Mouse (Mus musculus) neural tube, embryonic 14.5 days (tissue): ENCODE measurements around the gene Matn3. TPM values are rescaled to one million over a fixed set of nuclear protein-coding genes. Genes with fewer than 3 reads are reported as not detected.

Experiments
- ATAC-seq: fragments of 200-750 bp; cut with Nextera tagmentation; 2 replicates; pipeline ENCODE4 v1.8.0; 2017; ENCODE audit warnings: low read depth, mild to moderate bottlenecking, moderate TSS enrichment, moderate library complexity
- H3K27ac ChIP-seq: fragments of 300-500 bp; sonication (generic); 2 replicates; pipeline ENCODE4 v1.5.1; 2014; ENCODE audit warnings: low read depth, mild to moderate bottlenecking, control low read depth, low read length, moderate library complexity, mixed read lengths
- H3K27me3 ChIP-seq: fragments of 300-500 bp; sonication (generic); 2 replicates; pipeline ENCODE4 v1.6.1; 2014; ENCODE audit warnings: low read length; ENCODE audit not compliant: control insufficient read depth, insufficient read depth
- H3K36me3 ChIP-seq: fragments of 300-500 bp; sonication (generic); 2 replicates; pipeline ENCODE4 v1.6.1; 2014; ENCODE audit warnings: low read length, mixed read lengths; ENCODE audit not compliant: control insufficient read depth, insufficient read depth
- H3K4me1 ChIP-seq: fragments of 300-500 bp; sonication (generic); 2 replicates; pipeline ENCODE4 v1.6.1; 2014; ENCODE audit warnings: low read length; ENCODE audit not compliant: control insufficient read depth, insufficient read depth
- H3K4me2 ChIP-seq: fragments of 300-500 bp; sonication (generic); 2 replicates; pipeline ENCODE4 v1.6.1; 2014; ENCODE audit warnings: mild to moderate bottlenecking, low read depth, low read length, control low read depth
- H3K4me3 ChIP-seq: fragments of 300-500 bp; sonication (generic); 2 replicates; pipeline ENCODE4 v1.5.1; 2014; ENCODE audit warnings: low read depth, low read length, control low read depth, mixed read lengths
- H3K9ac ChIP-seq: fragments of 300-500 bp; sonication (generic); replicated peaks from 2 replicates; pipeline ENCODE4 v1.6.1; 2014; ENCODE audit warnings: low read depth, mild to moderate bottlenecking, control low read depth, low read length, mixed read lengths
- H3K9me3 ChIP-seq: fragments of 300-500 bp; sonication (generic); 2 replicates; pipeline ENCODE4 v1.6.1; 2016; ENCODE audit warnings: low read length; ENCODE audit not compliant: control insufficient read depth
- WGBS: fragments of 180-500 bp; shearing (Covaris S2); extraction: QIAGEN DNeasy Blood & Tissue Kit; methylation state at CpG from one replicate; pipeline ENCODE4 v1.1.7; 2014; 5-methylcytosine and 5-hydroxymethylcytosine counted together
- polyA plus RNA-seq: library from polyadenylated mRNA; unstranded; fragments of >200 nt; fragmentation: Nextera tagmentation; extraction: Ambion mirVana; gene quantifications from 2 replicates; pipeline ENCODE4 v1.2.1, GENCODE M21; 2014

Matn3 gene
- polyA plus RNA-seq, 1 experiment from 2014 or later: 0.07 TPM

GRCm38 (mm10) chr12:8947163-8947562 lies 566 bp upstream of the Matn3 start:
- Histone ChIP-seq H3K9me3 (no peaks in the 10 kb centered on the region), H3K4me2 (peak overlapping the region; percentile 98; the same call in 1 of the 2 replicates), H3K27ac (no peak overlapping the region), H3K9ac (no peak overlapping the region), H3K4me1 (peaks cover 2% of the 10 kb centered on the region; the same call in 1 of the 2 replicates), H3K4me3 (peak overlapping the region; percentile 40; the same call in 1 of the 2 replicates), H3K27me3 (no peaks in the 10 kb centered on the region), H3K36me3 (no peaks in the 10 kb centered on the region)
- ATAC-seq: no peak
- whole genome bisulfite sequencing: 53% methylated on average over 9 of the region's 9 CpGs

DNA sequence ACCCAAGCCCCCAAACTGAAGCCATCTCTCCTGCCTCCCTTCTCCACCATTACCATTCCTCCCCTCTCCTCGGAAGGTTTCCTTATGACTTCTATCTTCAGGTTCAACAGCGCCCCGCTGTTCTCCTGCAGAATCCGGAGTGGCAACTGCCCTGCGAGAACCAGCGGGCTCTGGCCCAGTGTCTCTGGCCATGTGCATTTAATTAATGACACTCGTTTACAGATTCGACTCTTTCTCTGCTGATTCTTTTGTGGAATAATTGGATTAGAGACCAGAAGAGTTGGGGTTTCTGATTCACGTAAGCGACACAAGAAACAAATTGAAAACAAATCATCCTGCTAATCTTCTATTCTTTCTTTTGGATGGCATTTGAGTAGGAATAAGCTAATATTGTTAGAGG lies 5.4 kb downstream of the Matn3 start:
- Histone ChIP-seq H3K4me3 (no peak overlapping the region), H3K4me1 (no peaks in the 10 kb centered on the region; the same call in 1 of the 2 replicates), H3K4me2 (no peak overlapping the region), H3K9me3 (no peaks in the 10 kb centered on the region), H3K9ac (no peak overlapping the region), H3K27me3 (no peaks in the 10 kb centered on the region), H3K27ac (no peak overlapping the region), H3K36me3 (no peaks in the 10 kb centered on the region)
- WGBS: 81% methylated on average over 10 of the region's 10 CpGs
- ATAC-seq: no peak

DNA sequence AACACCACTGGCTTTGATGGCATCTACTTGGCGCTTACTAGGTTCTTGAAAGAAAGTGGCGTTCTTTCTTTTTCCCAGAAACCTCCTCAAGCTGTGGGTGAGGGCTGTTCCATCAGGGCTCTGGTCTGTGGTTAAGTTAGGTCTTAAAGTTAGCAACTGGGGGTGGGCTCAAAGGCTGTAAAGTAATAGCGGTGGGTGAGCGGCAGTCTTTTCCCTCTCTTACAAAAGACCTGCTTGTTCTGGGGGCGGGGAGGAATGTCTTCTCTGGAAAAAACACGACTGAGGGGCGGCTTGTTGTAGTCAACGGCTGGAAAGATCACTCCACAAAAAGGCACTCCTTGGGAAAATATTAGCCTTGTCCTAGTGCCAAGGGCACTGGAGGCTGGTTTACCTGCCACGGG lies 6.4 kb downstream of the Matn3 start:
- H3K27ac ChIP-seq: no peak overlapping the region
- H3K36me3 ChIP-seq: no peaks in the 10 kb centered on the region
- 19% methylated on average over 9 of the region's 9 CpGs for WGBS
- H3K4me3 ChIP-seq: no peak overlapping the region
- H3K4me2 ChIP-seq: no peak overlapping the region
- H3K4me1 ChIP-seq: no peaks in the 10 kb centered on the region
- ATAC-seq: no peak
- H3K9me3 ChIP-seq: no peaks in the 10 kb centered on the region
- no peaks in the 10 kb centered on the region for H3K27me3 ChIP-seq
- H3K9ac ChIP-seq: no peak overlapping the region

DNA sequence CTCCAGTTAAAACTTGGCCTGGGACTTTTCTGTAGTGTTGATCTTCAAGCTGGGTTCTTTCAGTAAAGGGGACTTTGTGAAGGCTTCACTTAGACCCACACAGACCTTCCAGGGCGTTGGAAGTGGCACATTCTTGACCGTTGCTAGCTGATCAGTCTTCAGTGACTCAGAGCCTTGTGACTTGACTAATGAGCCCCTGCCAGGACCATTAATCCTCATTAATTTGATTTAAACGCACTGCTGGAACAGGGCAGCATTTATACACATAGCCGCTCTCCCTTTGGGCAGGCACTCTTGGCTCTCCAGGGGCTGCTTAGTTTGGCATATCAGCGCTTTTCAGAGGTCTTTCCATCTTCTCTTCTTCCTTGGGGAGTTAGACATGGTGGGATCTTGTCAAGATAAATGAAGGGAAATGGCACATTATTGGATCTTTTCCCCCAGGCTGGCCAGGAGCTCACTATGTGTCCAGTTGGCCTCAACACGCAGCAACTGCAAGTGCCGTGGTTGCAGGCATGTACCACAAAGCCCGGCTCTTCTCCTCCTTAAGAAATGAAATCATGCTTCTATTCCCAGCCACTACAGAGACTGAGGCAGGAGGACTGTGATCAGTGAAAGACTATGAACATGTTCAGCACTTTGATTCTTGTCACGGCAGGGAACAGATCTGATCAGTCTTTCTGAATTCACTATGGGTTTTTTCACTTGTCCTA lies 14.0 kb downstream of the Matn3 start:
- H3K27me3 ChIP-seq: no peaks in the 10 kb centered on the region
- no peak overlapping the region for H3K27ac ChIP-seq
- 43% methylated on average over 9 of the region's 9 CpGs for WGBS
- no peaks in the 10 kb centered on the region for H3K36me3 ChIP-seq
- 0 out of 2 replicates have a peak, but pooled peaks cover 3% of the 10 kb centered on the region for H3K4me1 ChIP-seq
- H3K4me2 ChIP-seq: no peak overlapping the region
- H3K4me3 ChIP-seq: no peak overlapping the region
- peak; percentile 77 for ATAC-seq
- no peaks in the 10 kb centered on the region for H3K9me3 ChIP-seq
- H3K9ac ChIP-seq: no peak overlapping the region

DNA sequence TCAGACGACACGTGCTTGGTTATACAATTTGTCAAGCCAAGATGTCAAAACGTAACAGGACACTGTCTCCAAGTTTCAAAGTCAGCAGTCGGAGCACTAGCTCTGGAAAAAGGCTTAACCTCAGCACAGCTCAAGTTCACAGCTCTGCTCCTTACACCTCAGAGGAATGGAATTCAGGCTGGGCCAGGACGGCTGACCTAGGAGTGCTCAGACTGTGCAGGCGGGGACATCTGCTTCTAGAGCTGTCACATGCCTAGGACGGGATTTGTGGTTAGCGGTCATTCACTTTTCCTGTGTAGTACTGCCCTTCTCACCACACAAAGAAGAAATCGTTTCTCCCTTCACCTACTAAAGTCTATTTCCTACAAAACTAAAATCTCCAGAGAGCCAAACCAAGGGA lies 22.1 kb downstream of the Matn3 start:
- Histone ChIP-seq H3K36me3 (no peaks in the 10 kb centered on the region), H3K27ac (no peak overlapping the region), H3K4me2 (no peak overlapping the region), H3K27me3 (no peaks in the 10 kb centered on the region), H3K9me3 (no peaks in the 10 kb centered on the region), H3K4me3 (no peak overlapping the region), H3K4me1 (no peaks in the 10 kb centered on the region), H3K9ac (no peak overlapping the region)
- 44% methylated on average over 9 of the region's 9 CpGs for WGBS
- no peak for ATAC-seq

DNA sequence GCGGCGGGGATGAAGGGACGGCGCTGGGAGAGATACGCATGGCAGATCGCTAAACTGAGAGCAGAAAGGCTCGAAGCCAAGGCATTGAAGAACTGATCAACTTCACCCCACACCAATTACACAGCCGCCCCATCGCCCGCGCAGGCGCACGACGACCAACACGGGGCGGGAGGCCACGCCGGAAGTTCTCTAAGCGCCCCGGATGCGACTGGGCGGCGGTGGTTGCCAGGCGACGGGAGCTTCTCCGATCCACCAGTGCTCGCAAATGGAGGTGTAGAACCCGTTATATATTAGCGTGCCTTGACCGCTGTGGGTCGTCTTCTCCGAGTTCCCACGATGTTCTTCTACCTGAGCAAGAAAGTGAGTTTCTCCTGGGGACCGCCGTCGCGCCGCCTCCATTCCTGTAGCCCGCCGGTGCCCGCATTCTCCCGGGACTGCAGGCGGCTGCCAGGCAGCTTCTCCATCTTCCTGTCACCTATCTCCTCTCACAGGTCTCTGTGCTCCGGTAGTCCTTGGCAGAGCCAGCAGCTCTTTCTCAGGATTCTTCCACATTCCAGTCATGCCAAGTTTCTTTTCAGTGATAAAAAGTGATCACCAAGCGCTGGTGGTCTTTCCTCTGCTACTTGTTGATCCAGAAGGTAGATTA lies 26.2 kb downstream of the Matn3 start, which contains the start of gene Wdr35:
Wdr35 (plus strand) TSS at position 73 of the 646 bp plus-strand sequence.
- Histone ChIP-seq H3K27me3 (no peaks in the 10 kb centered on the region), H3K9me3 (no peaks in the 10 kb centered on the region), H3K36me3 (peaks cover 6% of the 10 kb centered on the region), H3K27ac (peak within 1 kb of the TSS; percentile 80), H3K4me3 (peak within 1 kb of the TSS; percentile 69), H3K9ac (peak within 1 kb of the TSS; percentile 52), H3K4me1 (no peaks in the 10 kb centered on the region), H3K4me2 (peak within 1 kb of the TSS; percentile 84)
- ATAC-seq: peak; percentile 98
- under 1% methylated on average over 45 of the region's 45 CpGs for WGBS

DNA sequence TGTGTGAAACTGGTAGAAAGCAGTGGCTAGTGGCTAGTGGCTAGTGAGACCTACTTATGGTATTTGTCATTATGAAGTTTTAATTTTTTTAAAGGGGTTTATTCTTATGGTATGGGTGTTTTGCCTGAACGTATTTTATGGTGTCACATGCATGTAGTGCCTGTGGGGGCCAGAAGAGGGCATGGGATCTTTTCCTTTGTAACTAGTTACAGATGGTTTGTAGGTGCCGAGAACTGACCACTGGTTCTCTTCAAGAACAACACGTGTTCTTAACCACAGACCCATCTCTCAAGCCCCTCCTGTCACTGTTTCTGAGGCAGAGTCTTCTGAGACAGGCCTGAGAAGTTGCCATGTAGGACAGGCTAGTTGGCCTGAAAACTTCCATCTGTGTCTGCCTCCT lies 27.3 kb downstream of the Matn3 start:
- H3K36me3 ChIP-seq: peaks cover 6% of the 10 kb centered on the region

DNA sequence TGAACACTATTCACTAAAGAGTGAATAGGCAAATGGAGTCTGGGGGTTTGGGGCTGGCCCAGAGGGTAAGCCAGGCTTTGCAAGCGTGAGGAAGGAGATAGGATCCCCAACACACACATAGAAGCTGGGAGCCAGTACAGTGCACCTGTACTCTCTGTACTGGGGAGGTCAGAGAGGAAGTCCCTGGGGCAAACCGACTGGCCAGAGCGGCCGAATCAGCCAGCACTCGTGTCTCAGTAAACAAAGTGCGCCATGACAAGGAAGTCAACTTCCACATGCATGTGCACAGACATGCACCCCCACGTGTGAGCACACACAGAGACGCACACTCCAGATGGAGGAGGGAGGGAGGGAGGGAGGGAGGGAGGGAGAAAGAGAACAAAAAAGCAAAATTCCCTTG lies 45.5 kb downstream of the Matn3 start:
- H3K4me3 ChIP-seq: no peak overlapping the region
- H3K4me2 ChIP-seq: no peak overlapping the region
- H3K9me3 ChIP-seq: no peaks in the 10 kb centered on the region
- no peak overlapping the region for H3K9ac ChIP-seq
- no peaks in the 10 kb centered on the region for H3K4me1 ChIP-seq
- no peaks in the 10 kb centered on the region; the same call in 1 of the 2 replicates for H3K36me3 ChIP-seq
- no peak overlapping the region for H3K27ac ChIP-seq
- WGBS: 80% methylated on average over 8 of the region's 8 CpGs
- H3K27me3 ChIP-seq: no peaks in the 10 kb centered on the region
- ATAC-seq: no peak

More for the DNA sequence above, 27.3 kb downstream of the Matn3 start:
- Histone ChIP-seq H3K4me1 (no peaks in the 10 kb centered on the region), H3K27ac (no peak overlapping the region), H3K9me3 (no peaks in the 10 kb centered on the region), H3K9ac (no peak overlapping the region), H3K4me2 (no peak overlapping the region), H3K27me3 (no peaks in the 10 kb centered on the region), H3K4me3 (no peak overlapping the region)
- 87% methylated on average over 3 of the region's 3 CpGs for WGBS
- no peak for ATAC-seq

GRCm38 (mm10) chr12:8998318-8998717 lies 50.6 kb downstream of the Matn3 start:
- Histone ChIP-seq H3K4me2 (no peak overlapping the region), H3K9me3 (no peaks in the 10 kb centered on the region), H3K27ac (no peak overlapping the region), H3K9ac (no peak overlapping the region), H3K4me3 (no peak overlapping the region), H3K27me3 (no peaks in the 10 kb centered on the region), H3K36me3 (no peaks in the 10 kb centered on the region; the same call in 1 of the 2 replicates), H3K4me1 (no peaks in the 10 kb centered on the region)
- no peak for ATAC-seq
- WGBS: 94% methylated on average over 4 of the region's 4 CpGs
